Mouse (Mus musculus) embryonic fibroblast, embryonic 13.5 days (primary cell): Measurements from ENCODE around the gene Ufd1. TPM values are rescaled to one million over a fixed set of nuclear protein-coding genes. Genes with fewer than 3 reads are reported as not detected.

Experiments
- H3K27ac ChIP-seq: 2 replicates; pipeline ENCODE4 v1.5.1; 2012; ENCODE audit warnings: low read length, control low read depth, inconsistent platforms; ENCODE audit not compliant: insufficient read depth
- H3K4me1 ChIP-seq: 2 replicates; pipeline ENCODE4 v1.6.1; 2011; ENCODE audit warnings: low read length; ENCODE audit not compliant: control insufficient read depth, insufficient read depth
- H3K4me3 ChIP-seq: 2 replicates; pipeline ENCODE4 v1.5.1; 2011; ENCODE audit warnings: mild to moderate bottlenecking, control low read depth, low read length; ENCODE audit not compliant: insufficient read depth
- CTCF ChIP-seq: IDR thresholded peaks from 2 replicates; pipeline ENCODE4 v1.5.1; 2011; ENCODE audit warnings: mild to moderate bottlenecking, control low read depth, low read length, moderate library complexity, borderline replicate concordance; ENCODE audit not compliant: insufficient read depth
- POLR2A ChIP-seq: IDR thresholded peaks from 2 replicates; pipeline ENCODE4 v1.6.1; 2011; ENCODE audit warnings: low read depth, mild to moderate bottlenecking, control low read depth, low read length, moderate library complexity
- polyA plus RNA-seq: library from polyadenylated mRNA; stranded (reverse); fragments of >200 nt; gene quantifications from 2 replicates; pipeline ENCODE4 v1.2.4, GENCODE M21; 2011; ENCODE audit warnings: low read depth; ENCODE audit not compliant: missing spikeins, insufficient read length

Gene Ufd1
- 89.6 and 90.8 TPM in 2 replicates for polyA plus RNA-seq

DNA sequence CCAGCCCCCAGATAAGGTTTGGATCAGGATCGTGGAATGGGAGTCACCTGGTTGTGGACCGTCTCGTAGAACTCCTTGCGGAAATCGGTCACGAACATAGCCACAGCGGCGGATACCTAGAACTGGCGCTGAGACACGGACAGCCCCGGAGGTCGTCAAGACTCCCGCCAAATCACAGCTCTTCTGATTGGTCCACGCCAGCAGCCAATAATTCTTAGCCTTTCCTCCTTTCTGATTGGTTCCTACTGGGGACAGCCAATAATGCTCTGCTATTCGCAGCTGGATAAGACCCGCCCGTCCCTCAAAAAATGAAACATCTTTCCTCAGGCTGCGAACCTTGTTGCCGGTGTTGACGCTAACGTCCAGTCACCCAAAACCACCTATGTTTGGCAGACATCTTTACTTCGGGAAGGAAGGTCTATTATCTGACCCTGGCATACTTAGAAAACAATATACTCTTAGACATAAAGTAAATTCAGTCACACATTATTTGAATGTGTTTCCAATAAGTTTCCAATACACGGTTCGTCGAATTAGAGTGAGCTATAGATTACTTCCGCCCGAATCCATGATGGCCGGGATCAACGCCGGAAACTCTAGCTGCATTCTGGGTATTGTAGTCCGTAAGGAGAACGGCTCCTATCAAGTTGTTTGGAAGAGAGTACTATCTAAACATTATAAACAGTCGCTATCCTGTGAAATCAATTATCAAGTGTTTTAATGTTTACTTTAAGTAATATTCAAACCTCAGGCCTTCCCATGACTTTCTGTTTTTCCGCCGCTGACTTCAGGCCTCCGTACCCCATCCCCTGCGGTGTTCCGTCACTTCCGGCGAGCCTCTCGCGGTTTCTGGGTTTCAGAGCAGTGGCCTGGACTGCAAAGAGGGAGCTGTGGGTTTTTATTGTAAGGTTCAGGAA lies at the start of gene Ufd1, which contains the start of gene Cdc45:
Gene Ufd1 (plus strand): TSS at position 312 of the 917 bp plus-strand sequence.
Gene Cdc45 (minus strand): TSS at position 520 of the 917 bp plus-strand sequence.
- TF ChIP-seq POLR2A (peak; percentile 77), CTCF (no peak)
- H3K4me1 ChIP-seq, result peaks cover 6% of the 10 kb centered on the region; the same call in 1 of the 2 replicates

DNA sequence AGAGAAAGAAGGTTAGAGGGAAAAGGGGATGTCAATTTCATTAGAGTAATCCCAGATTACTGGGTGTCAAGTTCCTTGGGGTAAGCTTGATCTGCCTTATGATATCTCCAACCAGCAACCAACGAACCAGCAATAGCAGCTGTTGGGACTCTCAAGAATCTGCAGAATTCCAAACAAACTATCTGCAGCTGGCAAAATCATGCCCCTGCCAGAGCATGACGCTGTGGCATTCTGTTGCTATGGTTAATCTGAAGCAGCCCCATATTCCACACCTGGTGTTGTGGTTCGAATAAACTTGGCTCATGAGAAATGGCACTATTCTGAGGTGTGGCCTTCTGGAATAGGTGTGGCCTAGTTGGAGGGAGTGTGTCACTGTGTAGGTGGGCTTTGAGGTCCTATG lies 48.6 kb upstream of the Ufd1 start:
- Histone ChIP-seq H3K27ac (no peak overlapping the region), H3K4me3 (no peak overlapping the region), H3K4me1 (no peaks in the 10 kb centered on the region)
- no peak for TF ChIP-seq POLR2A
- TF ChIP-seq CTCF, result no peak

More for the DNA sequence above, at the start of gene Ufd1, which contains the start of gene Cdc45:
- Histone ChIP-seq H3K4me3 (peak within 1 kb of the TSS; percentile 80), H3K27ac (peak within 1 kb of the TSS; percentile 75)

DNA sequence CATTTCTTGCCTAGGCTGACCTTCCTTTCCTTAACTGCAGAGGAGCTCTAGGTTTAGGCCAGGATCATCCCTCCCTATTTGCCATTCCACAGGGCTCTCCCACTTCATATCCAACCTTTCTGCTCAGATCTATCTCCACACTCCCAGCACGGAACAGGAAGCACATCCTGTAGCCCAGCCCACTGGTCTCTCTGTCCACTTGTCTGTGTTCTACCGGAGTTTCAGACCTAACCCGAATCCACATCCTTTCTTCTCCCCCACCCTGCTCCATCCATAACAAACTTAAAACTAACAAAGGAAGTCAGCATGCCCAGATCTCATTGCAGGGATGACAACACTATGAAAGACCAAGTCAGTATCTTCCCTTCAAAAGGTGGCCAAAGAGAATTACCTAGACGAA lies 45.2 kb upstream of the Ufd1 start:
- H3K27ac ChIP-seq, result no peak overlapping the region
- no peaks in the 10 kb centered on the region for H3K4me1 ChIP-seq
- TF ChIP-seq POLR2A (no peak), CTCF (no peak)
- no peak overlapping the region for H3K4me3 ChIP-seq

DNA sequence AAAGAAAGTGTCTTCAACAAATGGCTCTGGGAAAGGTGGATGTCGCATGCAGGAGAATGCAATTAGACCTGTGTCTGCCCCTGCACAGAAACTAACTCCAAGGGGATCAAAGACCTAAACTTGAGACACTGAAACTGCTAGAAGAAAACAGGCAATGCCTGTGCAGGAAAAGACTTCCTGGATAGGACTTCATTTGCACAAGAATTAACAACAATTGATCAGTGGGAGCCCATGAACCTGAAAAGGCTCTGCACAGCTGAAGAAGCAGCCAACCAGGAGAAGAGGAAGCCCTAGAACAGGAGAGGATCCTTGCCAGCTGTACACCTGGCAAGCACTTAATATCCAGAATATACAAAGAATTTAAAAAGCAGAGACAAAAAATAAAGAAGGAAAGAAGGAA lies 42.1 kb upstream of the Ufd1 start:
- Histone ChIP-seq H3K27ac (no peak overlapping the region), H3K4me3 (no peak overlapping the region), H3K4me1 (no peaks in the 10 kb centered on the region)
- TF ChIP-seq POLR2A, result no peak
- no peak for TF ChIP-seq CTCF

DNA sequence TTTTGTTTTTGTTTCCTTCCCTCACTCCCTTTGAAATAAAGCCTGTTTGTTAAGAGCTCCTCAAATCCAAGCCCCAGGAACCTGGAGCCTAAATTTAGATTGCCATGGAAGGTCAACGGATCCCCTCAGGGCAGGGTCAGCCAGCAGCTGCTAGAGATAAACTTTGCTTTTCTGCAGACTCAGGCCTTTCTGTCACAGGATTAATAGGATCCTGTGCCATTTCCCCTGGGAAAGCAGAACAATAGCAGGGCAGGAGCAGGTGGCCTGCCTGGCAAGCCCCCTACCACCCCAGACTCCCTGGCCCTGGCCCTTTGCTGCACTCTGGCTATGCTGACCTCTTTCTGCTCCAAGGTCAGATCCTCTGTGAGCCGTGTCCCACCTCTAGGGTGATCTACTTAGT lies 37.6 kb upstream of the Ufd1 start:
- TF ChIP-seq POLR2A (no peak), CTCF (no peak)
- Histone ChIP-seq H3K4me1 (no peaks in the 10 kb centered on the region), H3K4me3 (no peak overlapping the region), H3K27ac (no peak overlapping the region)

DNA sequence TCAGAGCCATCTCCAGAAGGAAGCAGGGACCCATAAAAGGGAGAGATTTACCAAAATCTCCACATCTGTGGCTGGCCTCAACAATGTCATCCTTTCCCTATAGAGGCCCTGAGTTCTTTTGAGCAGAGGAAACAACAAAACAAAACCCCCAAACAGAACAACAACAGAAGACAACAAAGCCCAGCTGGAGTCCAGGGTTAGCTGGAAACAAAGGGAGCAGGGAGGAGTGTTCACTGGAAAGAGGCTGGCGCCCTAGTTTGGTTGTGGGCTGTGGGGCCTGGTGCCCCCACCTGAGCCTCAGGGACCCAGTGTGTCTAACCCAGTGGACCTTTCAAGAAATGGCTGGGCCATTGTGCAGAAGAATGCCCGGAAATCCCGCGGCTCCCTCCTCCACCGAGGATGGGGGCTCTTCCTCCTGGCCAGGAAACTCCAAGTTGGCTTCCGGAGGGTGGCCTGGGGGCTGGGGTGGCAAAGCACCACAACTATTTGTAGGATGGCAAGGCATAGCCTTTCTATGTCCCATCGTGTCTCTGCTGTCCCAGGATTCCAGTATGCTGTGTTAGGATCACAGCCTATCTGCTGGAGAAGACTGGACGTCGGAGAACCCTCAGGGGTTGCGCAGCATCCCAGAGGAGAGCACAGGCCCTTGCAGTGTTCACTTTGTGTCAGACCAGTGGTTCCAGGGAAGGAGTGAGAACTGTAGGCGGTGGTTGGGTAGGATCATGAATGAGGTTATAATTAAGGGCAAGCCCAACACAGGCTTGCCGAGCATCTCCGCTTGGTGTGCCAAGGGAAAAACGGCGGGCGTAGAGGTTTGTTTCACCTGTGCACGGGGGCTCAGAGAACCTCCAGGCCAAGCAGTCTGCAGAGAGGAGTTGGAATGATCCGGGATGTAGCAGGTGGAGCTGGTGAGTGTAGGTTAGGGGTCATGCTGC lies 35.7 kb upstream of the Ufd1 start:
- Histone ChIP-seq H3K4me3 (no peak overlapping the region), H3K27ac (no peak overlapping the region), H3K4me1 (no peaks in the 10 kb centered on the region)
- TF ChIP-seq POLR2A, result no peak
- TF ChIP-seq CTCF, result no peak

DNA sequence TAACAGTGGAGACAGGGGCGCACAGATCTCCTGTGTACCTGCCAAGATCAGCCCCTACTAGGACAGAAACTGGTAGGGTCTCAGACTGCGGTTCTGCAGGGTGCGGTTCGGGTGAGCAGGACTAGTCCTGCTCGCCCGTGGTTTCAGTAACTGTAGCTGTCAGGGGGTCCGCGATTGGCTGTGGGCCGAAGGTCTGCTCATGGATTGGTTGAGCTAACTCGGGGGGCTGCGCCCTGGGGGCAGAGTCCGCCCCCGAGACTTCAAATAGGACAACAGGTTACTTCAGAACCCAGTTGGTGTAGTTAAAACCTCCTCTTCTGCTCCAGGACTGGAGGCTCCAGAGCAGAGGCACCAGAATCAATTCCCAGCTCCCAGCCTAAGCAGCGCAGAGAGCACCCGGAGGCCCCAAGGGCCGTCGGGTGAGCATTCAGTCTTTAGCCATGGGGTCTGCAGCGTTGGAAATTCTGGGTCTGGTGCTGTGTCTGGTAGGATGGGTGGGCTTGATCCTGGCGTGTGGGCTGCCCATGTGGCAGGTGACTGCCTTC lies 35.0 kb upstream of the Ufd1 start, which contains the start of gene Cldn5:
Gene Cldn5 (plus strand): TSS at position 292 of the 545 bp plus-strand sequence.
- no peaks in the 10 kb centered on the region for H3K4me1 ChIP-seq
- TF ChIP-seq CTCF (no peak), POLR2A (no peak)
- H3K4me3 ChIP-seq, result no peak within 1 kb of the TSS
- H3K27ac ChIP-seq, result no peak within 1 kb of the TSS

DNA sequence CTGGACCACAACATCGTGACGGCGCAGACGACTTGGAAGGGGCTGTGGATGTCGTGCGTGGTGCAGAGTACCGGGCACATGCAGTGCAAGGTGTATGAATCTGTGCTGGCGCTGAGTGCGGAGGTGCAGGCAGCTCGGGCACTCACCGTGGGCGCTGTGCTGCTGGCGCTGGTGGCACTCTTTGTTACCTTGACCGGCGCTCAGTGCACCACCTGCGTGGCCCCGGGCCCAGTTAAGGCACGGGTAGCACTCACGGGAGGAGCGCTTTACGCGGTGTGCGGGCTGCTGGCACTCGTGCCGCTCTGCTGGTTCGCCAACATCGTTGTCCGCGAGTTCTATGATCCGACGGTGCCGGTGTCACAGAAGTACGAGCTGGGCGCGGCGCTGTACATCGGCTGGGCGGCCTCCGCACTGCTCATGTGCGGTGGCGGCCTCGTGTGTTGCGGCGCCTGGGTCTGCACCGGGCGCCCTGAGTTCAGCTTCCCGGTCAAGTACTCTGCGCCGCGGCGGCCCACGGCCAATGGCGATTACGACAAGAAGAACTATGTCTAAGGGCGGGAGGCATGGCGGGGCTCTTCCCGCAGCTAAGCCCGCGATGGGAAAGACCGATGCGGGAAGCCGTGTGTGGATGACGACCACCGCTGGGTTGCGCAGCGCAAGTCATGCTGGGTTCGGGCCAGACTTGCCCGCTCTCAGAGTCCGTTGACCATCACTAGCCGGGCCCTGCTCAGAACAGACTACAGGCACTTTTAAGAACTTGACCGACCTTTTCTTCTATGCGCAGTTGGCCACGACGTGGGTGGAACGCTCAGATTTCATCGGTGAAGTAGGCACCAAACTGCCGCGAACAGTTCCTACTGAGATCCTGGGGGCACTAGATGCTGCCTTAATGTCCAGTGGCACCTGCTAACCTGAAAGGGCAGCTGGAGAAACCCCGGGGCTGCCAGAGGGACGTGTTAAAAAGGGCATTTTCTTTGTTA lies 34.2 kb upstream of the Ufd1 start:
- H3K4me1 ChIP-seq, result no peaks in the 10 kb centered on the region
- no peak overlapping the region for H3K27ac ChIP-seq
- no peak overlapping the region for H3K4me3 ChIP-seq
- TF ChIP-seq CTCF (no peak), POLR2A (no peak)

DNA sequence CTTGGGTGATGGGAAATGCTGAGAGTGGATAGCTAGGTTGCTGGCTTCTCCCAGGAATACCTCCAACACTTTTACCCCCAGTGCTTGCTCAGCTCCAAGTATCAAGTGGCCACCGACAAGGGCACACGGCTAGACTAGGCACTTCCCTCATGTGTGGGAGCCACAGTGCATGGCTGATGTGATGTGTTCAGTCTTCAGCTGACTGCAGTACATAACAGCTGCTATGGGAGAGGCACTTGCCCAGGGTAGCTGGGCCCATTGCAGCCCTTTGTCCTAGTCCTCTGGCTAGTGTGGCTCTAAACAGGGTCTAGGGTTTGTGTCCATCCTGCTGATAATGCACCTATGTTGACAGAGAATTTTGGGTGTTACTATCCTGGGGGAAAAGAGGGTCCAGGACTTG lies 33.1 kb upstream of the Ufd1 start:
- H3K4me3 ChIP-seq, result no peak overlapping the region
- no peak overlapping the region for H3K27ac ChIP-seq
- TF ChIP-seq POLR2A (no peak), CTCF (no peak)
- H3K4me1 ChIP-seq, result no peaks in the 10 kb centered on the region
